Mouse (Mus musculus) lung, adult 2 months (tissue): ENCODE data around the gene BC004004.

ENCODE experiments used
- CTCF ChIP-seq: fragments of 200-500 bp; IDR thresholded peaks from 2 replicates; pipeline ENCODE4 v1.5.1; 2011; ENCODE audit warnings: mild to moderate bottlenecking, low read length, control low read depth; ENCODE audit not compliant: insufficient read depth
- POLR2A ChIP-seq: fragments of 200-500 bp; IDR thresholded peaks from 2 replicates; pipeline ENCODE4 v1.6.1; 2011; ENCODE audit warnings: low read depth, mild to moderate bottlenecking, control low read depth, low read length, borderline replicate concordance; ENCODE audit errors: extremely low read depth

- no peak for TF ChIP-seq CTCF
- no peak for TF ChIP-seq POLR2A
These were observed 86.9 kb downstream of the BC004004 start for GRCm38 (mm10) chr17:29355461-29355840.
